Mouse (Mus musculus) activated CD4-positive, CD25-positive, alpha-beta regulatory T cell, adult 4 months (primary cell): ENCODE measurements around the gene Ttbk1. TPM values are rescaled to one million over a fixed set of nuclear protein-coding genes. Genes with fewer than 3 reads are reported as not detected.
A peak's percentile ranks its signal among the peaks of the same experiment; 100 is the strongest.

Source experiments
- ATAC-seq: one replicate; pipeline ENCODE4 v1.8.0; 2017
- polyA plus RNA-seq, 2 experiments: library from polyadenylated mRNA; unstranded; fragments of 100-300 nt; shearing (Covaris generic); gene quantifications; one replicate each; pipeline ENCODE4 v1.2.1; 2017

Gene Ttbk1
- polyA plus RNA-seq, 2 experiments from 2014 or later = 0.49 to 1.5 TPM

DNA sequence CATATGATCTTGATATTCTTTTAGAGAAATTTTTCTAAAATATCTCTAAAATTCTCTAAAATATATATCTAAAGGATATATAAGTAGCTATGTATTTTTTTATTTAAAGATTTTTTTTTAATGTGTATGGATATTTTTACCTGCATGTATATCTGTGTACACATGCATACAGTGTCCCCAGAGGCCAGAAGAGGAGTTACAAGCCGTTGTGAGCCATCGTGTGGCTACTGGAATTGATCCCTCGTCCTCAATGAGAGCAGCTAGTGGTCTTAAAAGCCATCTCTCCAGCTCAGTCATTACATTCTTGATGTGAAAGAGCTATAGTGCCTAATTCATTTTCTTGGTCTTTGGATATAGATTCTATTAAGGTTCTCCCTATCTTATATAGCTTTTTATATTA lies 79.0 kb downstream of the Ttbk1 start:
- ATAC-seq = peak; percentile 32

DNA sequence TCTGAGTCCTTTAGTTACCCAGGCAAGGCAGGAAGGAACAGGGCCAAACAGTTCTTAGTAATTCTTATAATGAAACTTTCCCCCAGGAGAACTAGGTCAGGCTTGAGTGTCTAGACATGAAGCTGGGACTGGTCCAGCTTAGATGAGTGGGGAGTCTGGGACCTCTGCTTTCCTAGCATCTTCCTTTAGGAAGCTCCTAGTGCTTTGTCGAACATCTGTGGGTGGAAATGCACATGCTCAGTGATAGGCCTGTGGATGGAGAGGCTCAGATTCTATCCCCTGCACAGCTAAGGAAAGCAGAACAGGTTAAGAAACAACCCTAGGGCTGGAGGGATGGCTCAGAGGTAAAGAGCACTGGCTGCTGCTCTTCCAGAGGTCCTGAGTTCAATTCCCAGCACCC lies 92.8 kb downstream of the Ttbk1 start:
- ATAC-seq = no peak

DNA sequence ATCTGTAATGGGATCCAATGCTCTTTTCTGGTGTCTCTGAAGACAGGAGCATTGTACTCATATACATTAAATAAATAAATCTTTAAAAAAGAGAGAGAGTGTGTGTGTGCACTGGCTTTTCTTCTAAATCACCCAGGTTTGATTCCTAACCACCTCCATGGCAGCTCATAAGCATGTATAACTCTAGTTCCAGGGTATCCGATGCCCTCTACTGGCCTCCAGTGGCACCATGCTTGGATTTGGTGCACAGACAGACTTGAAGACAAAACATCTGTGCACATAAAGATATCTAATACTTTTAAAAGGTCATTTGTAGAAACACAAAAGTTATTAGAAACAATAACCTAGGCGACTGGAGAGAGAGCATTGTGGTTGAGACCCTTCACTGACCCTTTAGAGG lies 94.5 kb downstream of the Ttbk1 start:
- peak; percentile 67 for ATAC-seq

Other genes starting within 250 kb of the Ttbk1 start
- 100 to 1,000 TPM in 1 of 2 experiments, 10 to 100 TPM in 1; 86.1 to 118 TPM for gene Polr1c, start 239.6 kb downstream of the Ttbk1 start, polyA plus RNA-seq
- 10 to 100 TPM; 56.0 to 56.2 TPM for gene Yipf3, start 239.6 kb downstream of the Ttbk1 start, polyA plus RNA-seq
- under 1 TPM in 1 of 2 experiments, not detected in 1; 0.42 TPM for gene Lrrc73, start 234.1 kb downstream of the Ttbk1 start, polyA plus RNA-seq
- 10 to 100 TPM; 22.5 to 24.1 TPM for gene Tjap1, start 204.6 kb downstream of the Ttbk1 start, polyA plus RNA-seq
- not detected for gene Dlk2, start 190.3 kb downstream of the Ttbk1 start, polyA plus RNA-seq
- 1 to 10 TPM; 2.4 to 4.3 TPM for gene Abcc10, start 159.3 kb downstream of the Ttbk1 start, polyA plus RNA-seq
- gene Zfp318, start 103.9 kb downstream of the Ttbk1 start, polyA plus RNA-seq = 1 to 10 TPM; 5.4 TPM
- not detected for gene Crip3, start 58.7 kb downstream of the Ttbk1 start, polyA plus RNA-seq
- not detected for gene Slc22a7, start 49.2 kb downstream of the Ttbk1 start, polyA plus RNA-seq
- gene Dnph1, start 9.0 kb upstream of the Ttbk1 start, polyA plus RNA-seq = 10 to 100 TPM; 11.1 to 13.4 TPM
- 1 to 10 TPM; 2.7 to 3.5 TPM for gene Cul9, start 58.7 kb upstream of the Ttbk1 start, polyA plus RNA-seq
- 10 to 100 TPM in 1 of 2 experiments, 1 to 10 TPM in 1; 6.3 to 10.9 TPM for gene Srf, start 68.5 kb upstream of the Ttbk1 start, polyA plus RNA-seq
- gene Ptk7, start 141.8 kb upstream of the Ttbk1 start, polyA plus RNA-seq = under 1 TPM in 1 of 2 experiments, not detected in 1; 0.22 TPM
- gene Klc4, start 158.3 kb upstream of the Ttbk1 start, polyA plus RNA-seq = 10 to 100 TPM in 1 of 2 experiments, 1 to 10 TPM in 1; 5.6 to 11.2 TPM
- gene Mrpl2, start 158.6 kb upstream of the Ttbk1 start, polyA plus RNA-seq = 10 to 100 TPM; 67.3 to 68.4 TPM
- 1 to 10 TPM; 2.8 to 4.1 TPM for gene Cul7, start 162.7 kb upstream of the Ttbk1 start, polyA plus RNA-seq
- 10 to 100 TPM; 44.0 to 48.0 TPM for gene Rrp36, start 186.7 kb upstream of the Ttbk1 start, polyA plus RNA-seq
- 100 to 1,000 TPM; 164 to 197 TPM for gene Mea1, start 191.1 kb upstream of the Ttbk1 start, polyA plus RNA-seq
- 10 to 100 TPM; 22.0 to 28.7 TPM for gene Klhdc3, start 193.2 kb upstream of the Ttbk1 start, polyA plus RNA-seq
- 10 to 100 TPM; 21.9 to 30.2 TPM for gene Ppp2r5d, start 217.4 kb upstream of the Ttbk1 start, polyA plus RNA-seq
- gene Pex6, start 223.8 kb upstream of the Ttbk1 start, polyA plus RNA-seq = 1 to 10 TPM; 2.9 to 4.0 TPM
- under 1 TPM; 0.54 to 0.83 TPM for gene Gnmt, start 241.5 kb upstream of the Ttbk1 start, polyA plus RNA-seq